Mouse (Mus musculus) midbrain, postnatal 0 days (tissue): ENCODE results near the gene Cdc42bpb. TPM values are rescaled to one million over a fixed set of nuclear protein-coding genes. Genes with fewer than 3 reads are reported as not detected.

Source experiments
- ATAC-seq: fragments of 200-750 bp; cut with Nextera tagmentation; 2 replicates; pipeline ENCODE4 v1.8.0; 2017; ENCODE audit warnings: moderate number of reproducible peaks, mild to moderate bottlenecking, moderate TSS enrichment, moderate library complexity; ENCODE audit not compliant: low FRiP score
- DNase-seq: peaks from one replicate; pipeline ENCODE4 v3.0.0-alpha.2; 2015; ENCODE audit warnings: low spot score
- H3K27ac ChIP-seq: fragments of 300-500 bp; sonication (generic); 2 replicates; pipeline ENCODE4 v1.5.1; 2014; ENCODE audit warnings: low read depth, mild to moderate bottlenecking, low read length, mixed read lengths
- H3K27me3 ChIP-seq: fragments of 300-500 bp; sonication (generic); 2 replicates; pipeline ENCODE4 v1.6.1; 2014; ENCODE audit warnings: low read length, control low read depth, mixed read lengths; ENCODE audit not compliant: insufficient read depth
- H3K36me3 ChIP-seq: fragments of 300-500 bp; sonication (generic); 2 replicates; pipeline ENCODE4 v1.6.1; 2014; ENCODE audit warnings: low read length, control low read depth, mixed read lengths; ENCODE audit not compliant: insufficient read depth
- H3K4me1 ChIP-seq: fragments of 300-500 bp; sonication (generic); 2 replicates; pipeline ENCODE4 v1.6.1; 2014; ENCODE audit warnings: mild to moderate bottlenecking, control low read depth, antibody characterized with exemption, low read length, mixed read lengths; ENCODE audit not compliant: insufficient read depth
- H3K4me2 ChIP-seq: fragments of 300-500 bp; sonication (generic); 2 replicates; pipeline ENCODE4 v1.6.1; 2014; ENCODE audit warnings: low read depth, mild to moderate bottlenecking, low read length, mixed read lengths; ENCODE audit not compliant: poor library complexity, severe bottlenecking
- H3K4me3 ChIP-seq: fragments of 300-500 bp; sonication (generic); 2 replicates; pipeline ENCODE4 v1.5.1; 2014; ENCODE audit warnings: low read depth, mild to moderate bottlenecking, low read length, moderate library complexity
- H3K9ac ChIP-seq: fragments of 300-500 bp; sonication (generic); replicated peaks from 2 replicates; pipeline ENCODE4 v1.6.1; 2014; ENCODE audit warnings: mild to moderate bottlenecking, low read length, moderate library complexity, mixed read lengths; ENCODE audit not compliant: poor library complexity, severe bottlenecking
- H3K9me3 ChIP-seq: fragments of 300-500 bp; sonication (generic); 2 replicates; pipeline ENCODE4 v1.6.1; 2016; ENCODE audit warnings: low read length, control low read depth
- CTCF ChIP-seq: IDR thresholded peaks from 2 replicates; pipeline ENCODE4 v1.5.1; 2016; ENCODE audit warnings: antibody characterized with exemption, mild to moderate bottlenecking
- WGBS: fragments of 180-500 bp; shearing (Covaris S2); extraction: QIAGEN DNeasy Blood & Tissue Kit; methylation state at CpG from one replicate; pipeline ENCODE4 v1.1.7; 2014; 5-methylcytosine and 5-hydroxymethylcytosine counted together
- polyA plus RNA-seq: library from polyadenylated mRNA; unstranded; fragments of >200 nt; fragmentation: Nextera tagmentation; extraction: Ambion mirVana; gene quantifications from 2 replicates; pipeline ENCODE4 v1.2.1, GENCODE M21; 2015
- total RNA-seq: library from RNA; depleted of rRNA; stranded (reverse); fragments of >200 nt; gene quantifications from 2 replicates; pipeline ENCODE4 v1.2.3, GENCODE M21; 2014

Gene Cdc42bpb
- total and polyA plus RNA-seq, 2 experiments from 2014 or later = 35.4 to 259 TPM

DNA sequence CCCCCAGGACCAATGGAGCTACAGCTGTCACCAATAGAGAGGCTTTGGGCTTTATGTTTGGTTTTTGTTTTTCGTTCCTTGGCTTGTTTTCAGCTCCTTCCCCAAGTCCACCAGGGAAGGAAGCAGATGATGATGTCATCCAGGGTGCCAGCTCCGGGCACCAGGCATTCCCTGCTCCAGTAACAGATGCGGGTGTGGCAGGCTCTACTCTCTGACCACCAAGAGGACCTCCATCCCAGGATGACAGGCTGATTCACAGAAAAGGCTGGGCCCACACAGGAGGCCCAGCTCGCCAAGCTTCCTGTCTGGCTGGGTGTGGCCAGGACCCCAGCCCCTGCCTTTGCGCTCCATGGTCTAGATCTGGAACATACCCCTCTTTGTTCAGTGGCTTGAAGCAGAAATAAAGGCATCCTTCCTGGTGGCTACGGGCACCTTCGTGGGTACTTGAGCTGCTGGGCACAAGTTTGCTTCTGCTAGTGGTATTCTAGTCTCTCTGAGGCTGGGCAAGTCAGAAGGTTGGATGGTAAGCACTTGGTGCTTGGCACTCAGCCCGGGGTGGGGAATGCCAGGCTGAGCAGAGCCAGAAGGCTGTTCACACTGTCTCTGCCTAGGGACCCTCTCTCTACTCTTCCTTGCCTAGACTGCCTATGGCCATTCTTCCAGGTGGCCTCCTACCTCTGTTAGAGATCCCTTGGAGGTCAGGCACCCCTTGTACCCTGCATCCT, 34.3 kb upstream of the Cdc42bpb start:
- H3K27me3 ChIP-seq = 0 out of 2 replicates have a peak, but pooled peaks cover 5% of the 10 kb centered on the region
- H3K4me2 ChIP-seq = no peak overlapping the region
- no peaks in the 10 kb centered on the region for H3K9me3 ChIP-seq
- H3K27ac ChIP-seq = no peak overlapping the region
- H3K4me1 ChIP-seq = peaks cover 17% of the 10 kb centered on the region; the same call in 1 of the 2 replicates
- TF ChIP-seq CTCF = no peak
- WGBS = 87% methylated on average over 8 of the region's 8 CpGs
- no peak overlapping the region for H3K9ac ChIP-seq
- ATAC-seq = no peak
- DNase-seq = no peak
- no peaks in the 10 kb centered on the region for H3K36me3 ChIP-seq
- no peak overlapping the region for H3K4me3 ChIP-seq

DNA sequence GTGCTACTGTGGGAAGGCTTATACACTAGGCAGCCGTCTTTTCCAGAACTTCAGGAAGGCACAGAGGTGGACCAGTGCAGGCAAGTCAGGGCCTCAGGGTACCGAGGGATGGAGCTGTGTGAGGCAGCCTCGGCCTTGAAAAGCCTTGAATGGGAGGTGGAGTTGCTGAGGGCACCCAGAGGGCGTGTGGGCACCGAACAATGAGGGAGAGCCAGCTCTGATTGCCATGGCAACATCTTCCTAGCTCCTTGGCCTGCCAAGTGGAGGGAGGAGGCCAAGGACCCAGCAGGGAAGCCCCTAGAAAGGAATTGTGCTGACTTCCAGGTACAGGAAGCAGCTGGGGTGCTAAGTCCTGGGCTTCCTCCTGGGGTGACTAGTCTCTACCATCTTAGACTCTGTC, 32.1 kb upstream of the Cdc42bpb start:
- H3K27ac ChIP-seq = peak overlapping the region; percentile 39; the same call in 1 of the 2 replicates

GRCm38 (mm10) chr12:111406622-111407021, 29.1 kb upstream of the Cdc42bpb start, which contains the start of gene Lbhd2:
Lbhd2 (plus strand) TSS chr12:111406809.
- WGBS = 3% methylated on average over 24 of the region's 24 CpGs
- H3K4me2 ChIP-seq = peak within 1 kb of the TSS; percentile 47
- H3K9ac ChIP-seq = no peak within 1 kb of the TSS
- peaks cover 14% of the 10 kb centered on the region; the same call in 1 of the 2 replicates for H3K4me1 ChIP-seq
- no peak for TF ChIP-seq CTCF
- H3K27ac ChIP-seq = no peak within 1 kb of the TSS
- no peak; the same call in 1 of the 2 replicates for ATAC-seq
- H3K9me3 ChIP-seq = no peaks in the 10 kb centered on the region
- 0 out of 2 replicates have a peak, but pooled peaks cover 9% of the 10 kb centered on the region for H3K27me3 ChIP-seq
- no peaks in the 10 kb centered on the region for H3K36me3 ChIP-seq
- H3K4me3 ChIP-seq = peak within 1 kb of the TSS; percentile 27
- no peak for DNase-seq

More for the DNA sequence above, 32.1 kb upstream of the Cdc42bpb start:
- Histone ChIP-seq H3K36me3 (no peaks in the 10 kb centered on the region), H3K9ac (no peak overlapping the region), H3K4me3 (no peak overlapping the region), H3K4me2 (no peak overlapping the region), H3K4me1 (peaks cover 21% of the 10 kb centered on the region; the same call in 1 of the 2 replicates), H3K27me3 (0 out of 2 replicates have a peak, but pooled peaks cover 9% of the 10 kb centered on the region), H3K9me3 (no peaks in the 10 kb centered on the region)
- WGBS = 7% methylated on average over 5 of the region's 5 CpGs
- peak; percentile 81 for DNase-seq
- 0 out of 2 replicates have a peak, but pooled peaks have one; percentile 16 for TF ChIP-seq CTCF
- ATAC-seq = 0 out of 2 replicates have a peak, but pooled peaks have one; percentile 24

DNA sequence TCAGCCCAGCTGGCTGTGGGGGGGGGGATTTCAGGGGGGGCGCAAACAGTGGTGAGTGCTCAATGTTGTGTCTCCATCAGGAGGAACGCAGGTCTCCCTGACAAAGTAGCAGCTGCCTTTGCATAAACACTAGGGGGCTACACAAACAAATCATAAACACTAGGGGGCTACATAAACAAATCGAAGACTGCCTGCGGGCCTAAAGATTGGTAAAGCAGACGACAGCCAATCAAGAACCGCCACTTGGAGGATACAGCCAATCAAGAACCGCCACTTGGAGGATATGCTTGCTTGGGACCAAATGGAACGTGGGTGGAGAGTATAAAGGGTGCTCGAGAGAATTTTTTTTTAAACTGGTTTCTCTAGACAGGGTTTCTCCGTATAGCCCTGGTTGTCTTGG, 27.4 kb upstream of the Cdc42bpb start:
- H3K9me3 ChIP-seq = no peaks in the 10 kb centered on the region
- WGBS = 69% methylated on average over 10 of the region's 10 CpGs
- peaks cover 12% of the 10 kb centered on the region; the same call in 1 of the 2 replicates for H3K4me1 ChIP-seq
- H3K4me2 ChIP-seq = no peak overlapping the region
- no peak overlapping the region for H3K9ac ChIP-seq
- ATAC-seq (no peak), DNase-seq (no peak)
- no peak overlapping the region for H3K4me3 ChIP-seq
- no peak overlapping the region for H3K27ac ChIP-seq
- H3K36me3 ChIP-seq = no peaks in the 10 kb centered on the region
- 0 out of 2 replicates have a peak, but pooled peaks cover 9% of the 10 kb centered on the region for H3K27me3 ChIP-seq
- no peak for TF ChIP-seq CTCF

DNA sequence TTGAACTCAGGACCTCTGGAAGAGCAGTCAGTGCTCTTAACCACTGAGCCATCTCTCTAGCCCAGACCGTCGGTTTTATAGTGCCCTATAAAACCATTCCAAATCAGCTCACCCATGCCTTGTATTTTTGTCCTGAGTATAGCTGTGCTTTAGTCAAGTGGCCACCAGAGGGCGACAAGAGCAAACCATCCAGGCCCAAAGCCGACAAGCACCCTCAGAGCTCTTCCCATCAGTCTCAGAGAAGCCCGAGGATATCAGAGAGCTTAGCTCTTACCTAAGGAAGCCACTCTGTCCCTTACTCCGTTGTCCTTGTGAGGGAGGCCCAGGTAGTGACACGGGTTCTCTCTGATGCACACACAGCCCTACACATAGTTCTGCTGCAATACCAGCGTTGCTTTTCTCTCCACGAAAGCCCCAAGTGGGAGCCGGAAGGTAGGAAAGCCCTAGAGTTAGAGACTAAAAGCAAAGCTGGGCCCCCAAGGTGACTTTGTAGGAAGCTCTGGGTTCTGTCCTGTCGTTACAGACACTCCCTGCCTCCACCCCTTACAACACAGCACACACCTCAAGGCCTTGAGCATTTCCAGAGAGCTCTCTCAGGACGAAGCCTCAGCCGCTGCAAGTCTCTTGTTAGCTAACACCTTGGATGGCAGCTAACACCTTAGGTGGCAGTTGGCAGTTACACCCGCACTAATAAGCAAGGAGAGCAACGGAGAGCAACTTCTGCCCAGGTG, 24.1 kb upstream of the Cdc42bpb start:
- Histone ChIP-seq H3K4me2 (no peak overlapping the region), H3K27ac (no peak overlapping the region), H3K27me3 (0 out of 2 replicates have a peak, but pooled peaks cover 2% of the 10 kb centered on the region), H3K9ac (no peak overlapping the region), H3K9me3 (no peaks in the 10 kb centered on the region), H3K4me1 (0 out of 2 replicates have a peak, but pooled peaks cover 2% of the 10 kb centered on the region), H3K36me3 (no peaks in the 10 kb centered on the region), H3K4me3 (no peak overlapping the region)
- ATAC-seq (no peak), DNase-seq (peak; percentile 85)
- TF ChIP-seq CTCF = peak; percentile 95
- 22% methylated on average over 15 of the region's 15 CpGs for WGBS
